Mouse (Mus musculus) midbrain, embryonic 15.5 days (tissue): ENCODE results near the gene Aurkaip1. TPM values are rescaled to one million over a fixed set of nuclear protein-coding genes. Genes with fewer than 3 reads are reported as not detected.
A peak's percentile ranks its signal among the peaks of the same experiment; 100 is the strongest.

Experiments used
- ATAC-seq: fragments of 200-750 bp; cut with Nextera tagmentation; replicated peaks from 2 replicates; pipeline ENCODE4 v1.8.0; 2017; ENCODE audit warnings: moderate TSS enrichment
- H3K27ac ChIP-seq: fragments of 300-500 bp; sonication (generic); 2 replicates; pipeline ENCODE4 v1.5.1; 2015; ENCODE audit warnings: mild to moderate bottlenecking, inconsistent platforms
- H3K27me3 ChIP-seq: fragments of 300-500 bp; sonication (generic); replicated peaks from 2 replicates; pipeline ENCODE4 v1.6.1; 2015; ENCODE audit warnings: inconsistent platforms
- H3K36me3 ChIP-seq: fragments of 300-500 bp; sonication (generic); replicated peaks from 2 replicates; pipeline ENCODE4 v1.6.1; 2015; ENCODE audit warnings: inconsistent platforms
- H3K4me1 ChIP-seq: fragments of 300-500 bp; sonication (generic); 2 replicates; pipeline ENCODE4 v1.6.1; 2015; ENCODE audit warnings: inconsistent platforms
- H3K4me2 ChIP-seq: fragments of 300-500 bp; sonication (generic); 2 replicates; pipeline ENCODE4 v1.6.1; 2015; ENCODE audit warnings: inconsistent platforms, mild to moderate bottlenecking, moderate library complexity
- H3K4me3 ChIP-seq: fragments of 300-500 bp; sonication (generic); 2 replicates; pipeline ENCODE4 v1.5.1; 2015; ENCODE audit warnings: mild to moderate bottlenecking, inconsistent platforms
- H3K9ac ChIP-seq: fragments of 300-500 bp; sonication (generic); 2 replicates; pipeline ENCODE4 v1.6.1; 2015; ENCODE audit warnings: mild to moderate bottlenecking, inconsistent platforms
- H3K9me3 ChIP-seq: fragments of 300-500 bp; sonication (generic); 2 replicates; pipeline ENCODE4 v1.6.1; 2016; ENCODE audit warnings: inconsistent platforms
- WGBS: fragments of 180-500 bp; shearing (Covaris S2); methylation state at CpG from one replicate; pipeline ENCODE4 v1.1.7; 2015; ENCODE audit warnings: mixed read lengths; 5-methylcytosine and 5-hydroxymethylcytosine counted together
- polyA plus RNA-seq: library from polyadenylated mRNA; unstranded; fragments of >200 nt; fragmentation: Nextera tagmentation; extraction: Ambion mirVana; gene quantifications from 2 replicates; pipeline ENCODE4 v1.2.1, GENCODE M21; 2015

Gene Aurkaip1
- polyA plus RNA-seq, 1 experiment from 2014 or later = 129 TPM

DNA sequence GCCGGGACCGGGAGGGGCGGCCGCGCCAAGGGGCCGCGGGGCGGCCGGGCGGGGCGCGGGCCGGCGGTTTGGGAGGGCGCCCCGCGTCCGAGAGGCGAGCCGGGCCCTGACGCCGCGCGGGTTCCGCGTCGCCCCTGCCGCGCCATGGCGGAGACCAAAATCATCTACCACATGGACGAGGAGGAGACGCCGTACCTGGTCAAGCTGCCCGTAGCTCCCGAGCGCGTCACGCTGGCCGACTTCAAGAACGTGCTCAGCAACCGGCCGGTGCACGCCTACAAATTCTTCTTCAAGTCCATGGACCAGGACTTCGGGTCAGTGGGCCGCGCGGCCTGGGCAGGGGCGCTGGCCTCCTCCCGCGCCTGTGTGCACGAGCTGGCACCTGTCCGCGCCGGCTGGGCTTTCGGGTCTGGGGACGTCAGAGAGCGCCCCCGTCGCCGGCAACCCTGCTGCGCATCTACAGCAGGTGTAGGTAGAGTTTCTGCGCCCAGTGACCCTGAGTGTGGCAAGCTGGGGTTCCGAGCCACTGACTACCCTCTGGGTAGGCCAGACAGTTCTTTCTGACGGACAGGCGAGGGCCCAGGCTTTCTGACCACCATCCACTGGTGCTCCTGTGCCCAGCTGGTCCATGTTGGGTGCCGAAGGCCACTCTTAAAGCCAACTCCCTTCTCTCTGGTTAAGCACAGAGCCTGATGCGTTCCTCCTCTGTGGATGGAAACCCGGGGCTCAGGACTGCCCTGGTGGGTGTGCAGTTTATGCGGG lies 16.7 kb downstream of the Aurkaip1 start:
- peaks cover 54% of the 10 kb centered on the region for H3K4me1 ChIP-seq
- WGBS = under 1% methylated on average over 61 of the region's 69 CpGs
- ATAC-seq = peak; percentile 61

DNA sequence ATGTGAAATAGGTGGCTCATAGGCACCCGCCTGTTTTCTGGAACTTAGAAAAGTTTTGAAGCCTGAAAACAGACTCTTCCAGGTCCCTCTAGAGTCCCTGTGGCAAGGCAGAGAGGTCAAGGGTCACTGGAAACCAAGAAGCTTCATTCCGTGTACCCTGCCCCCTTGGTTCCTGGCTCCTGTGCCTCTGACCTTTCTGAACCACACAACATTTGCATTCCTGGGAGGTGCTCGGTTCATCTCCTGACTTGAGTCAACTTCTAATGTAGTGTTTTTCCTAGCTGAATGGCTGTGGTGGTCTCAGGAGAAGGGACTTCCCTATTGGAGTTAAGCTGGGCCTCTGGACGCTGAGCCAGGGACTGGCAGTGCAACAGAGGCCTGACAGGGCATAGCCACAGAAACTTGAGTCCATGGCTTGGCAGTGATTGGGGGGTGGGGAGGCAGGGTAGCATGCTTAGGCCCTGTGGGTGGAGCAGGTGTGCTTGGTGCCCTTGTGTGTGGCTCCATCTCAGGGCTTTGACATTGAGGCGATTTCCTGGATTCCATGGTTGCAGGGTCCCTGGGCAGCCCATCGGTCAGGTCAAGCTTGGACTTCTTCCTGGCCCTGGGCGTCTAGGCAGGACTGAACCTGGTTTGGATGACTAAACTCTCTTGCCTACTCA lies 17.5 kb downstream of the Aurkaip1 start:
- no peak overlapping the region for H3K27ac ChIP-seq
- H3K9me3 ChIP-seq = no peaks in the 10 kb centered on the region
- WGBS = 52% methylated on average over 7 of the region's 7 CpGs
- H3K36me3 ChIP-seq = no peaks in the 10 kb centered on the region
- peaks cover 54% of the 10 kb centered on the region for H3K4me1 ChIP-seq
- ATAC-seq = 0 out of 2 replicates have a peak, but pooled peaks have one; percentile 3
- peak overlapping the region; percentile 82 for H3K4me2 ChIP-seq
- no peaks in the 10 kb centered on the region for H3K27me3 ChIP-seq
- H3K4me3 ChIP-seq = peak overlapping the region; percentile 94
- H3K9ac ChIP-seq = peak overlapping the region; percentile 97

More for the DNA sequence above, 16.7 kb downstream of the Aurkaip1 start:
- H3K9ac ChIP-seq = peak overlapping the region; percentile 97
- no peaks in the 10 kb centered on the region for H3K36me3 ChIP-seq
- H3K27me3 ChIP-seq = 0 out of 2 replicates have a peak, but pooled peaks cover under 1% of the 10 kb centered on the region
- no peaks in the 10 kb centered on the region for H3K9me3 ChIP-seq
- peak overlapping the region; percentile 94 for H3K4me3 ChIP-seq
- peak overlapping the region; percentile 85 for H3K27ac ChIP-seq
- H3K4me2 ChIP-seq = peak overlapping the region; percentile 82

DNA sequence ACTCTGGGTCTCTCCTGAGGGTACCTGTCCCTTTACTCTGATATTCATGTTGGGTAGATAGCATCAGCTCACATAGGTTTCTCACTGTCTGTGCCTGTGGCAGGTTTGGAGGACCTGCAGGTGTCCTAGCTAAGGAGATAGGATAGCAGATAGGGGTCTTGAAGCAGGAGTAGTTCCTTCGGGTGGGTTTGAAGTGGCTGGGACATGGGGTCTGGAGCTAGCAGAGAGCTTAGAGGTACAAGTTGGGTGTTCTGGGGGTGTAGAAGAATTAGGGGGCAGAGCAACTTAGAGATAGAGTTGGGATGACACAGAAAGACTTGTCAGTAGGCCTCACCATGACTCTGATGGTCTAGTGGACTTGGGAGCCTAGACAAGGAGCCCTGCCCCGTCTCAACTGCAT lies 18.3 kb downstream of the Aurkaip1 start:
- no peak for ATAC-seq
- WGBS = 92% methylated on average over 2 of the region's 2 CpGs
- H3K4me2 ChIP-seq = peak overlapping the region; percentile 82; the same call in 1 of the 2 replicates
- peaks cover 54% of the 10 kb centered on the region for H3K4me1 ChIP-seq
- no peak overlapping the region for H3K9ac ChIP-seq
- H3K36me3 ChIP-seq = 0 out of 2 replicates have a peak, but pooled peaks cover 4% of the 10 kb centered on the region
- H3K9me3 ChIP-seq = no peaks in the 10 kb centered on the region
- peak overlapping the region; percentile 94; the same call in 1 of the 2 replicates for H3K4me3 ChIP-seq
- no peaks in the 10 kb centered on the region for H3K27me3 ChIP-seq
- H3K27ac ChIP-seq = no peak overlapping the region

DNA sequence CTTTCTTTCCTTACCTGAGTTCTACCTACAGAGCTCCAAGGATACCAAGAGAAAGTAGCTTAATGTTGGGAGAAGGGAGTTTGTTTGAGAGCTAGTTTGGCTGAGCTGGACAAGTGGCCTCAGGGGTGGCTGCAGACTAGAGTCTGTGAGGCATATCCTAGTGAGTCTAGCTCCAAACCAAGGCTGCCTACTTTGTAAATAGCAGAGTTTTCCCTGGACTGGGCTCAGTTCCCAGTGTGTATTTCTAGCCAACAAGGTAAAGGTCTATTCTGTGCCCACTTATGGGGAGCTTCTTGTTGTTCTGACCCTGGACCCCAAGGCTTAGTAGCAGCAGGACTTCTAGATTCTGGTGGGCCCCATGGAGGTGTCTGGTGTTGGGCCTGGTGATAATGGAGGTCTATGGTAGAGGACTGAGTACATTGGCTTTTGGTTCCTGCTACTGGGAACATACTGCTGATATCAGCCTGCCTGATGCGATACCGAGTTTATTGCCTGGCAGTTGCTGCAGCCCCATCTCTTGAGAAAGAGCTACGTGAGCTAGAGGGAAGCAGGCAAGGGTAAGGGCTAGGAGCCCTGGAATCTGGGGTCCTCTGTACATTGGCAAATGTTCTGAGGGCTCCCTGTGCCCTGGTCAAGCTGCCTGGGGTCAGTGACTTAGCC lies 18.9 kb downstream of the Aurkaip1 start:
- H3K4me3 ChIP-seq = no peak overlapping the region
- no peaks in the 10 kb centered on the region for H3K27me3 ChIP-seq
- WGBS = 95% methylated on average over 3 of the region's 3 CpGs
- no peaks in the 10 kb centered on the region for H3K9me3 ChIP-seq
- H3K4me2 ChIP-seq = no peak overlapping the region
- peaks cover 9% of the 10 kb centered on the region; the same call in 1 of the 2 replicates for H3K36me3 ChIP-seq
- ATAC-seq = no peak
- peaks cover 54% of the 10 kb centered on the region for H3K4me1 ChIP-seq
- no peak overlapping the region for H3K9ac ChIP-seq
- no peak overlapping the region for H3K27ac ChIP-seq

DNA sequence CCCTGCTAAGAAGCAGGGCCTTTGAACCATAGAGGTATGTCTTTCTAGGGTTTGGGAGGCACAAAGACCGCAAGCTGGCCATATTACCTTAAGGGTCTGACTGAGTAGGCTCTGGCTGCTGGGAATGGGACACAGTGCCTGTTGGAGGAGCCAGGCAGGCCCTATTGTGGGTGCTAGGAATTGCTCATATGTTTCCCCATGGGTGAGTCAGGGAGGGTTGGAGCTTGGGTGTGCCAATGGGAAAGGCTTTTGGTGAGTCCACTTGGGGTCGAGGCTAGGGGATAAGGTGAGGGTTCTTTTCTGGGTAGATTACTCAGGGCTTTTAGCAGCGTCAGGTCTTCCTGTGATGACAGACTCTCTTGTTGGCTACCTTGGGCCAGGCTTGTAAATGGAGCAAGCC lies 20.3 kb downstream of the Aurkaip1 start:
- WGBS = 95% methylated on average over 3 of the region's 3 CpGs
- Histone ChIP-seq H3K9ac (no peak overlapping the region), H3K36me3 (peaks cover 23% of the 10 kb centered on the region), H3K4me1 (peaks cover 47% of the 10 kb centered on the region), H3K4me2 (no peak overlapping the region), H3K4me3 (no peak overlapping the region), H3K9me3 (no peaks in the 10 kb centered on the region), H3K27ac (no peak overlapping the region), H3K27me3 (no peaks in the 10 kb centered on the region)
- no peak for ATAC-seq

DNA sequence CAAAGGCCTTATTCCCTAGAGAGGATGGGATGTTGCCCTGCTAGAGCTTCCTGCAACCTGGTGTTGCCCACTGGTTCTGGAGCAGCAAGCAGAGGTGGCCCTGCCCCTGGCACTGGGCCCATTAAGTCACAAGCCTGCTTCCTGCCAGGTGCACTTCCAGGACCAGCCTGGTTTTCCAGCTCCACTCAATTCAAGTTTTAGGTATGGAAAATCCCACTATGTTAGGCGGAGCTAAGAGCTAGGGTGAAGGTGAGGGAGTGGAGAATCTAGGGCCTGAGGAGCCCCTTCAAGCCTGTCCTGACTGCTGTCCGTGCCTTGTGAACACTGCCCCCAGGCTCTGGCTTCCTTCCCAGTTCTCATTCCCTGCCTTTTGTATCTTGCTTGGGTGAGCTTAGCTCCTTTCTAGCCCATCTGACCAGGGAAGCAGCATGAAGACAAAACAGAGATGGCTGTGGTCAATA lies 20.9 kb downstream of the Aurkaip1 start:
- Histone ChIP-seq H3K4me2 (no peak overlapping the region), H3K36me3 (peaks cover 29% of the 10 kb centered on the region), H3K9ac (no peak overlapping the region), H3K9me3 (no peaks in the 10 kb centered on the region), H3K27ac (no peak overlapping the region), H3K4me3 (no peak overlapping the region), H3K4me1 (peaks cover 41% of the 10 kb centered on the region), H3K27me3 (no peaks in the 10 kb centered on the region)
- whole genome bisulfite sequencing = 70% methylated on average over 2 of the region's 2 CpGs
- ATAC-seq = no peak

DNA sequence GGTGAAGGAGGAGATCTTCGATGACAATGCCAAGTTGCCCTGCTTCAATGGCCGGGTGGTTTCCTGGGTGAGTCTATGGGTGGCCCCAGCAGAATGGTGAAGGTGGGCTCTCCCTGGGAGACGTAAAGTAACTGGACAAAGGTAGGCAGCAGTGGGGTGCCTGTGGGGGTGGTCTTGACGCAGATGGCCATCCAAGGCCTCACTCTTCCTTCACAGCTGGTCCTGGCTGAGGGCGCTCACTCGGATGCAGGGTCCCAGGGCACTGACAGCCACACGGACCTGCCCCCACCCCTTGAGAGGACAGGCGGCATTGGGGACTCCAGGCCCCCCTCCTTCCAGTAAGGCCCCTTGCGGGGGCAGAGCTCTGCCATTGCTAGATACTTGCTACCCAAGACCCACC lies 22.3 kb downstream of the Aurkaip1 start:
- H3K36me3 ChIP-seq = peaks cover 38% of the 10 kb centered on the region
- no peaks in the 10 kb centered on the region for H3K27me3 ChIP-seq
- no peaks in the 10 kb centered on the region for H3K9me3 ChIP-seq
- no peak overlapping the region for H3K27ac ChIP-seq
- no peak overlapping the region for H3K4me3 ChIP-seq
- H3K4me1 ChIP-seq = peaks cover 35% of the 10 kb centered on the region
- WGBS = 88% methylated on average over 9 of the region's 9 CpGs
- H3K4me2 ChIP-seq = no peak overlapping the region
- no peak overlapping the region for H3K9ac ChIP-seq
- no peak for ATAC-seq

DNA sequence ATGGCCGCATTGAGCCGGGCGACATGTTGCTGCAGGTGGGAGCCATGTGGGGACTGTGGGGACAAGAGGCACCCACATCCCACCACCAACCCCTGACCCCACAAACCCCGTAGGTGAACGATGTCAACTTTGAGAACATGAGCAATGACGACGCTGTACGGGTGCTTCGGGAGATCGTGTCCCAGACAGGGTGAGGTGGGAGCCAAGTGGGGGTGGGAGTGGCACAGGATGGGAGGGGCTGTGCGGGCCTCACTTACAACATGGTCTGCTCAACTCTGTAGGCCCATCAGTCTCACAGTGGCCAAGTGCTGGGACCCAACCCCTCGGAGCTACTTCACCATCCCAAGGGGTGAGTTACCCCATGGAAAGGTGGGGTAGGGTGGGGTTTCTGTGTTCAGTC lies 23.9 kb downstream of the Aurkaip1 start:
- Histone ChIP-seq H3K36me3 (peaks cover 41% of the 10 kb centered on the region), H3K4me1 (peaks cover 19% of the 10 kb centered on the region), H3K27ac (no peak overlapping the region), H3K27me3 (no peaks in the 10 kb centered on the region), H3K9ac (no peak overlapping the region), H3K4me2 (no peak overlapping the region), H3K4me3 (no peak overlapping the region), H3K9me3 (no peaks in the 10 kb centered on the region)
- ATAC-seq = no peak
- WGBS = 97% methylated on average over 12 of the region's 12 CpGs

DNA sequence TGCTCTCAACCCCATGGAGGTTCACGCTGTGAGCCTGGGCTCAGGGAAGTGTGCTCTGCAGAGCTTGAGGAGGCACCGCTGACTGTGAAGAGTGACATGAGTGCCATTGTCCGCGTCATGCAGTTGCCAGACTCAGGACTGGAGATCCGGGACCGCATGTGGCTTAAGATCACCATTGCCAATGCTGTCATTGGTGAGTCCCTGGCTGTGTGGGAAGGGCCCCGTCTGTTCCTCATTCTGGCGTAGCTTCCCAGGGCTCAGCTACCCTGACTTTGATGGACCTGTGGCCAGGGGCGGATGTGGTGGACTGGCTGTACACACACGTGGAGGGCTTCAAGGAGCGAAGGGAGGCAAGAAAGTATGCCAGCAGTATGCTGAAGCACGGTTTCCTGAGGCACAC lies 25.0 kb downstream of the Aurkaip1 start:
- Histone ChIP-seq H3K4me2 (no peak overlapping the region), H3K9me3 (no peaks in the 10 kb centered on the region), H3K27me3 (no peaks in the 10 kb centered on the region), H3K4me1 (peaks cover 8% of the 10 kb centered on the region; the same call in 1 of the 2 replicates), H3K27ac (no peak overlapping the region), H3K36me3 (peaks cover 41% of the 10 kb centered on the region), H3K4me3 (no peak overlapping the region), H3K9ac (no peak overlapping the region)
- 93% methylated on average over 12 of the region's 12 CpGs for WGBS
- no peak for ATAC-seq

DNA sequence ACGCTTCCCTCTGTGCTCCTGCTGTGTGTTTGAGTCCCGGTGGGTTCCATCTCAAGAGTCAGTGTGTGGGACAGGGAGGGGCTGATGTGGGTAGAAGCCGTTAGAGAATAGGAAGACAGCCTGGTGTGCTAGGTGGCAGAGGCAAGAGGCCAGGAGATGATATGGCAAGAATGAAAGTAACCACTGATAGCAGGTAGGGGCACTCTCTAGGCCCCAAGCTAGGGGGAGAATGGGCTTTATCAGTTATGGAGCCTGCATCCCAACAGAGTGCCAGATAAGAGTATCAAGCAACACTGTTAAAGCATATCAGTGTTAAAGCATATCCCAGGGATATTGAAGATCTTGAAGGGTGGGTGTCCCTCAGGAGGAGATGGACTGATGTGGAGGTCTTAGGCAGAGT lies 25.8 kb downstream of the Aurkaip1 start:
- Histone ChIP-seq H3K36me3 (peaks cover 41% of the 10 kb centered on the region), H3K4me2 (no peak overlapping the region), H3K9ac (no peak overlapping the region), H3K4me1 (0 out of 2 replicates have a peak, but pooled peaks cover 2% of the 10 kb centered on the region), H3K9me3 (no peaks in the 10 kb centered on the region), H3K4me3 (no peak overlapping the region), H3K27me3 (no peaks in the 10 kb centered on the region), H3K27ac (no peak overlapping the region)
- no peak for ATAC-seq
- 90% methylated on average over 3 of the region's 3 CpGs for WGBS

DNA sequence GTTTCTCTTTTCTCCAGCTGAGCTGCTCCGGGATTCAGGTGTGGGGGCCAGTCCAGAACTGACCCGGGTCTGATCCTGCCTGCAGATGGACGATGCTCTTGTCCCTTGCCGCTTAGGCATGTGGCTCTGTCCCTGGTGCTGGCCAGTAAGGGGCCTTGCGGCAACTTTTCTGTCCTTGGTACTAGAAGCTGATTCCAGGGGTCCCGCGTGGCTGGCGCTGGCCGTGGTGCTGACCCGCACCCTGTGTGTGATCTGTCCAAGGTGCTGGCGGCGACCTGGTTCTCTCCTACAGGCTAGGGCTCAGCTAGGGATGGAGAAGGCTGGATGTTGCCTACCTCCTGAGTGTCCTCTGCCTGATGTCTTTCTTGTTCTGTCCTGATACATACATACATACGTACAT lies 28.2 kb downstream of the Aurkaip1 start:
- H3K36me3 ChIP-seq = peaks cover 38% of the 10 kb centered on the region
- no peak for ATAC-seq

DNA sequence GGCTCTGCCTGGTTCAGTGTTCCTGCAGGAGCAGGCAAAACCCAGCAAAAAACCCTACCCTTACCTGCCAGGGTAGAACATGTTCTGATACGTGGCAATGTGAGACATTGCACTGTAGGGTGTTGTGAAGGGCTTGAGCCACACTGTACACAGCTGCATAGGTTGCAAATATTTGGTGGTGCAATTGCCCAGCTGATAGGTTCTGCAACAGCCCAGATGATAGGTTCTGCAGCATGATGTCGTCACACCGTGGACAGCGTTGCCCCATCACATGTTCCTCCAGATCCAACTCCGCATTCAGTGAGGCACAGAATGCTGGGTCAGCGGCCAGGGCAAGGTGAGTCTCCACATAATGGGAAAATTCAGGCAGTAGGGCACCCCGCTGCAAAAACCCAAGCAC lies 30.7 kb downstream of the Aurkaip1 start:
- no peaks in the 10 kb centered on the region for H3K4me1 ChIP-seq
- no peaks in the 10 kb centered on the region for H3K27me3 ChIP-seq
- no peak overlapping the region for H3K4me2 ChIP-seq
- H3K36me3 ChIP-seq = peaks cover 26% of the 10 kb centered on the region
- H3K27ac ChIP-seq = no peak overlapping the region
- ATAC-seq = no peak; the same call in 1 of the 2 replicates
- H3K9ac ChIP-seq = no peak overlapping the region
- no peak overlapping the region for H3K4me3 ChIP-seq
- no peaks in the 10 kb centered on the region for H3K9me3 ChIP-seq
- WGBS = 90% methylated on average over 7 of the region's 7 CpGs

More for the DNA sequence above, 28.2 kb downstream of the Aurkaip1 start:
- no peaks in the 10 kb centered on the region for H3K4me1 ChIP-seq
- no peak overlapping the region for H3K27ac ChIP-seq
- H3K27me3 ChIP-seq = no peaks in the 10 kb centered on the region
- 31% methylated on average over 13 of the region's 13 CpGs for WGBS
- H3K9me3 ChIP-seq = no peaks in the 10 kb centered on the region
- H3K9ac ChIP-seq = no peak overlapping the region
- no peak overlapping the region for H3K4me2 ChIP-seq
- no peak overlapping the region for H3K4me3 ChIP-seq
